Mouse (Mus musculus): Measurements from ENCODE around the gene Psmd8.

Psmd8 gene

DNA sequence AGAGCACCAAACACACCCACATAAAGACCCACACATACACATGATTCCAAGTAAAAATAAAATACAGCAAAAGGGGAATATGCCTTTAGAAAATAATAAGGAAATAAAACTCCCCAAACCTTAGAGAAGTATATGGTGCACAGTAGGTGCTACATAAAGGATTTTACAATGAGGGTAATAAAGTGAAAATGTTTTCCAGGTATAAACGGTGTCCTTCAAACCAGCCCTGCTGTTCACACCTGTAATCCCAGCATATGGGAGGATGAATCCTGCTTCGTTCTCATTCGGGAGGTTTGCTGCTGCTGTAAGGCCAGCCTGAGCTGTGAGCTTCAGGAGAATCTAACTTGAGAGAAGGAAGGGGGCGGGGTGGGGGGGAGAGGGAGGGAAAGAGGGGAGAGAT is 46.3 kb downstream of the Psmd8 start:
- no peak for DNase-seq

DNA sequence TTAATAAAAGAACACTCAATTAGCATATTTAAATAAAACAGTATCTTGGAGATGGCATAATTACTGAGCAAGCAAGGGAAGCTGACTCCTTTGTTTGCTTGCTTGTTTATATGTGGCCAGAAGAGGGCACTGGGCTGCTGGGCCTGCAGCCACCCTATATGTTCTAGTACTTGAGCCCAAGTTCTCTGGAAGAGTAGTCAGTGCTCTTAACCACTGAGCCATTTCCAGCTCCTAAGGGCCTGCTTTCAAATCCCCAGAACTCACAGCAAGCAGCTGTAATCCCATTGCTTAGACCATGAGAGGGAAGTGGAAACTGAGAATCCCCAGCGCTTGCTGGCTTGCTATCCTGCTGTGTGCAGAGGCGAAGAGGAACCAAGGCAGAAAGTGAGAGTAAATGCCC is 51.8 kb downstream of the Psmd8 start:
- DNase-seq, result no peak

- DNase-seq, result peak; percentile 80
These were observed 54.2 kb downstream of the Psmd8 start for GRCm38 (mm10) chr7:29126173-29126915.

DNA sequence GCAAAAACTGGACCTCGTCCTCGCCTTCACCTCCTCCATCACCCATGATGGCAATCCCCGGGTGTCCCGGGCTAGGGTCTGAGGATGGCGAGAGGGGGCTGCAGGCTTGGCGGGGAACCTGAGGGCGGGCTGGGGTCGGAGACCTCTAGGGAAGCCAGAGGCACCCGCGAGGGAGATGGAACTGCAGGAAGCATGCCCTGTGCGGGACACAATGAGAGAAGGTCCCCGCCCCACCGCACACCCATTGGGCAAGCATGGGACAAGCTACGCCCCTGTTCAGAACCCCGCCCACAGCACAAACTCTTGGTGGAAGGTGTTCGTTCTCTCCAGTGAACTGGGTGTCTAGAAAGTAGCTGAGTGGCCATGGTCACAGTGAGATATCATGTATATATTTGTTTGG is 55.5 kb downstream of the Psmd8 start, which contains the start of gene Ryr1:
Gene Ryr1, minus strand, starts transcription at position 210 of the 400 bp plus-strand sequence.
- DNase-seq, result peak; percentile 57

All from lung, postnatal 14 days (tissue).